Mouse (Mus musculus): ENCODE data around the gene Fgd6.

The Fgd6 gene

DNA sequence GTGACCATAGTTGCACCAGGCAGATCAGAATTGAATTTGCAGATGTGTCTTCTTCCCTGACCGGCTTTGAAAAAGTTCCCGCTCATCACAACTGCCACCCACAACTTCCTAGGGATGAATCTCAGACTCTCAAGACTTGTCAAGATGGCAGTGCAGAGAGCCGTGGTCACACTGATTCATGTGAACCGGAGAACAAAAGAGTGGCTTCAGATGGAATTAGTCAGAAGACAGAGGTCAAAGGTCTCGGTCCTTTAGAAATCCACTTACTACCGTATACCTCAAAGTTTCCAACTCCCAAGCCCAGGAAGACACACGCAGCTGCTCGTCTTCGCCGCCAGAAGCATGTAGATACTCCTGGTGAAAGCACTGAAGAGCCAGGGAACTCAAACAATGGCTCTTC, 8.1 kb downstream of the Fgd6 start:
- DNase-seq (ENCODE audit: extremely low spot score, low read depth, low spot score) = no peak

DNA sequence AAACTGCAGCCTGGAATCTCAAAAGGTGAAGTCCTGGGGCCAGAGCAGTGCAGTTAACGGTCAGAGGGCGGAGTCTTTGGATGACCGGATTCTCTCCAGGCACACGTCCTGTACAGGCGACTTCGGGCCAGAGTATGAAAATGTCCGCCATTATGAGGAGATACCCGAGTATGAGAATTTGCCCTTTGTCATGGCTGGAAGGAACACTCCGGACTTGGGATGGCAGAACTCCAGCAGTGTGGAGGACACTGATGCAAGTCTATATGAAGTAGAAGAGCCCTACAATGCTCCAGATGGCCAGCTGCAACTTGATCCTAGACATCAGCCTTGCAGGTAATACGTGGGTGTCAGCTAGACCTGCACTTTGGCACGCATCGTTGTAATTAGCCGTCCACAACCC, 9.5 kb downstream of the Fgd6 start:
- DNase-seq (ENCODE audit: extremely low spot score, low read depth, low spot score) = no peak

DNA sequence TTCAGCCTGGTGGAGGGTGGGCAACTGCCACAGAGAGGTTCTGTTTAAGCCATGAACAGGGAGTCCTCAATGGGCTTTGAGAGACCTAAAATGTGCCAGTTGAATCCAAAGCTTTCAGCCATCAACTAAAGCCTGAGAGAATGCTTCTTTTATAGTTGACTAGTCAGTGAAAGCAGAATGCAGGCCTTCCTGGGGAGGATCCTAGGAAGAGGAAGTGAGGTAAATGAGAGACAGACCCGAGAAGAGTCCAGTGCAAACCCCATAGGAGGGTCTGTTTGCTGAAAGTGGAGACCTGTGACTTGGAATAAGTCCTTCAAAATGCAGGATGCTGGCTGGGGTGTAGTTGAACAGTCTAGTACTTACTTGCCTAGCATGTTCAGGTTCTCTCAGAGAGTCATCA, 11.2 kb downstream of the Fgd6 start:
- DNase-seq (ENCODE audit: extremely low spot score, low read depth, low spot score) = no peak

DNA sequence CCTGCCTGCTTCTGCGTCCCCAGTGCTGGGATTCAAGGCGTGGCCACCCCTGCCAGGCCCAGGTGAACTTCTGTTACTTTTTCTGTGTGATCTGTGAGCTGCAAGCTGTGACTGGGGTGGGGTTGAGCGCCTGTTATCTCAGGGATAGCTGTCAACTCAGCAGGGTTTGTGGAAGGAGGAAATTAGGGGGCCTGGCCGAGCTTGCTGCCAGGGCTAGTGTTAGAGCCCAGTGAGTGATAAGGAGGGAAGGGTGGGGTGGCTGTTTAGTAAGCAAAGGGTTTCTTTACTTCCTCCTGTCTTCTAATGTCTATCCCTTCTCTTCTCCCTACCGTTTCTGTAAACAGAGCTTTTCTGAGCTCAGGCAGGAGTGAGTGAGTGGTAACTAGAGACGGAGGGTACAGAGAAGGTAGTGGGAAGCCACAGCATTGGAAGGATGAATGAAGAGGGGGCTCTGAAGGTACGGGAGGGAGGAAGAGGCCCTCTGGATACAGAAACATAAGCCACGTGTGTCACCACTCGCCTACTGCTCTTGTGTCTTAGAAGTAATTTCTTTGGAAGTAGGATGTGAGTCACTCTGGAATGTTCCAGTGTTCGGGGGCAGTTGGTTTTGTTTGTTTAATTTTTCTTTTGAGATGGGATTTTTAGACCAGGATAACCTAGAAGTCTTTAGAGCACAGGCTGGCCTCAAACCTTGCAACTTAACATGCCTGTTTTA, 12.2 kb downstream of the Fgd6 start:
- DNase-seq (ENCODE audit: extremely low spot score, low read depth, low spot score) = no peak

DNA sequence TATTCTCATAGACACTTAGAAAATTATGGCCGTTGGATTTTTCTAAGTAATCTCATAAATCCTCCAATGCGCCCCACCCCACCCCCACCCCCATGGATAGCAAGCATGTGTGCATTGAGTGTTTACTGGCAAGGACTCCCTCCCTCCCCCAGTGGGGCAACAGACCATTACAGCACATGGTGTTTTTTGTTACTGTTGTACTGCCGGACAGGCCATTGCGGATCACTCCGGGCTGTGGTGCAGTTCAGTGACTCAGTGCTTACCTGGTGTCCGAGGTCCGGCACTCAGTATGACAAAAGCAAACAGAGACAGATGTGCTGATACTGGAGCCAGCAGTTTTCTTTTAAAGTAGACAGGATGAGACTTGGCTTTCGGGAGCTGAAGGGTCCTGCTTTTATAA, 13.3 kb downstream of the Fgd6 start:
- no peak for DNase-seq (ENCODE audit: extremely low spot score, low read depth, low spot score)

DNA sequence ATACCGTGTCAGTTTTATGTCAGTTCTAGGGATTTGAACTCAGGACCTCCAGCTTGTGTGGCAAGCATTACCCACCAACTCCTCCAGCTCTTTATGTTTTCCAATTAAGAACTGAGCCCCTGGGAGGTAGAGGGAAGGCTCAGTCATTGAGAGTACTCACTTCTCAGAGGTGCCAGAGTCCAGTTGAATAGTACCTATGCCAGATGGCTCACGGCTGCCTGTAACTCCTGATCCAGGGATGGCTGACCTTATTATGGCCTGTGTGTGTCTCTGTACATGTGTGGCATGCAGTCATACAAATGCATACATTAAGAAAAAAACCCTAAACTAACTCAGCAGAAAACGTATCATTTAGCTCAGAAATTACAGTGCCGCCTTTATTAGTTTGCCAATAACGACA, 14.9 kb downstream of the Fgd6 start:
- no peak for DNase-seq (ENCODE audit: extremely low spot score, low read depth, low spot score)

DNA sequence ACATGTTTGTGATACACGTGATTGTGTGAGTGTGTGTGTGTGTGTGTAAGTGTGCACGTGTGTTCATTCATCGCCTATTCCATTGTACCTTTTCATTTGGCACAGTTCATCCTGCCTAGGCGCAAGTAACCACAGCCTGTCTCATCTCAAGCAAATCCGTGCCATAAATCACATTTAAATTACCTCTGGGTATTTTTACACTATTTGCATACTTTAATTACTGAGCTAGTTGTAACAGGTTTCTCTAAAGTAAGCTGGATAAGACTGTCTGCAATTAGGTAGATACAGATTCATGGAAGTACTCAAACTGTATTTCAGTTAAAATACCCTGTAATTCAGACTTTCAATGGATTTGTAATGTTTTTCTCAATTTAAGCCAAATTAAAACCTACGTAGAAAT, 20.7 kb downstream of the Fgd6 start:
- no peak for DNase-seq (ENCODE audit: extremely low spot score, low read depth, low spot score)

DNA sequence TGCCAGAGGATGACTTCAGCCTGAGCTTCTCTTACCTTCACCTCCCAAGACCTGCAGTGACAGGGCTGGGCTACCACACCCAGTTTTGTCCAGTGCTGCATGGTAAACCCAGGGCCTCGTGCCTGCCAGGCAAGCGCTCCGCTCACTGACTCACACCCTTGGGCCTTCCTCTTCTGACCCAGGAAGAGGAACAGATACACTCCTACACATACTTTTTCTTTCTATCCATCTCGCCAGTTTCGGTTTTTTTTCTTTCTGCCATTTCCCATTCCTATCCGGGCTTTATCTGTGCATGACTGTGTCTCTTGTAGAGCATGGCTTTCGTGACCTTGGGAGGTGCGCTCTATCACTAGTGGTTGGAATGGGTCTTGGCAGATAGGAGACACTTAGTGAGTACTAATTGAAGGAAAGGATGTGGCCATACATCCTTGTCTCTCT, 23.8 kb downstream of the Fgd6 start:
- no peak for DNase-seq (ENCODE audit: extremely low spot score, low read depth, low spot score)

DNA sequence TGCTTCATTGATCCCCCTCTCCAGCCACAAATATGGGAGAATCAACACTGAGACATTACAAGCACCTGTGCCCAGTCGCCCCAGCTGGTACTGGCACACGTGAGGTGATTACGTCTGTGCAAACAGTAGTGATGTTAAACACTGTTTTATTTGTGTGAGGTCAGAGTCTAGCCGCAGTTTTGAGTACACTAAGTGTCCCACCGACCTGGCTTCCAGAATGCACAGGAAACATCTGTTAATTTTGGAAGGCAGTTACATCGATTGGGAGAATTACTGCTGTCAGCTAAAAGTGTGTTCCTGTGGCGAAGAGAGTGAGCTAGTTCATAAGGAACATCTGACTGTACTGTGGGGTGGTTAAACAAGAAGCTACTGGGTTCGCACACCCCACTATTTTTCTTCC, 24.4 kb downstream of the Fgd6 start:
- DNase-seq (ENCODE audit: extremely low spot score, low read depth, low spot score) = no peak

DNA sequence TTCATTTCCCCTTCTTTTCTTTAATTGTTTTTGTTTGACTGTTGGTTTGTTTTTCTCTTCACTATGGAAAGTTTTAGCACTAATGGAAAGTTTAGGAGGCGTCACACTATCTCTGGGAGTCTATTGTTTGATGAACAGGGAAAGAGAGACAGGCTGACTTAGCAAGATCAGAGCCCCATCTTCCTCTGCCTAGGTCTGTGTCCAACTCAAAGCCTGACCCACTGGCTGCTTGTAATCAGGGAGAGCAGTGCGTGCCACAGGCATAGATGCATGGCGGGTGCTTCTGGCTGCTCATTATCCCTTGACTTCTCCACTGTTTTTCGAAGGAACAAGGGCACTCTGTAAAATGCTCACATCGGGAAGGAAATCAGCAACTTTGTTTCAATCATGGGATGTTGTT, 26.6 kb downstream of the Fgd6 start:
- no peak for DNase-seq (ENCODE audit: extremely low spot score, low read depth, low spot score)

DNA sequence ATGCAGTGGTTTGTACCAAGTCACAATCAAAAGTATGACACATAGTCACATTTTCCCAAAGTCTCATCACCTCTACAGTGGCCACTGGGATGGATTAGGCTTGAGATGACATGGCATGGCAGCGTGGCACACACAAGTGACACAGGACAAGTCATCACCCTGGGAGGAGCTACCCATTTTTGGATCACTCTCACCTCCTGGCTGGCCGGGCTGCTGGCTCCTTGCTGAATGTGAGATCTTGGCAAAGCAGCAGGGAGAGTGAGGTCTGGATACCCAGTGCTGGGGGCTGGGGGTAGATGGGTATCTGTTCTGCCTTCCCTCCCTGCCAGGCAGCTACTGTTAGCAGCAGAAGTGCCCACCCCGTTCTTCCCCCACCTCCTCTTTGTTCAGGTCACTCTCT, 31.1 kb downstream of the Fgd6 start:
- no peak for DNase-seq (ENCODE audit: extremely low spot score, low read depth, low spot score)

DNA sequence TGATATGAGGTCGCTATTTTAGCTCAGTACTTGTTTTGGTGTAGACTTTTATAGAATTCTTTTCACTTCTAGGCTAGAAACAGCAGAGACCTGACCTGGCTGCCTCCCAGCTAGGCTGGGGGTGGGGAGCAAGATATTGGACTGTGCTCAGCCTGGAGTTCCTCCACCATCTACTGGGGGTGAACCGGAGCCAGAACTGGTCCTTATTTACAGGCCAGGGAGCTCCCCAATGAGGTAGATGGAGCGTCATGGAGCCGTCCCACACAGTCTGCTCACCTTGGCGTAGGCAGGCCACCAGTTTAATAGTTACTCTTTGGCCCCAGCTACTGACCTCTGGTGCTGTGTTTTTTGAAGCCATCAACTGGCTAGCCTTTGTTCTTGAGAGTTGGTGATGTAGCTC, 32.9 kb downstream of the Fgd6 start:
- no peak for DNase-seq (ENCODE audit: extremely low spot score, low read depth, low spot score)

DNA sequence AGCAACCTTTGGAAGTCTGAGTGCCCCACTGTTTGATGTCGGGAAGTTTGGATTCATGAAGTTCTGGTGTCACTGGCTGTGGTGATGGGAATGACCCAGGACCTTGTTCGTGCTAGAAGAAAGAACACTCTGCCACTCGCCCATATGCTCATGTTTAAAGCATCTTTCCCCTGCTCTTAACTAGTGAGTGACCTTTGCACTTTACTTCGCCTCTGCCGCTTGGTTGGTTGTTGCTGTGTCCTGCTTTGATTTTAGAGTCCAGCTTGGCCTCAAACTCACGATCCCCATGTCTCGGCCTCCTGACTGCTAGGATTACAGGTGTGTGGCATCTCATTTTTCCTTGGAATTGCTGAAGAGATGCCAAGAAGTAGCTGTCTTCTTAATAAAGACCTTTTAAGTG, 35.8 kb downstream of the Fgd6 start:
- DNase-seq (ENCODE audit: extremely low spot score, low read depth, low spot score) = no peak

DNA sequence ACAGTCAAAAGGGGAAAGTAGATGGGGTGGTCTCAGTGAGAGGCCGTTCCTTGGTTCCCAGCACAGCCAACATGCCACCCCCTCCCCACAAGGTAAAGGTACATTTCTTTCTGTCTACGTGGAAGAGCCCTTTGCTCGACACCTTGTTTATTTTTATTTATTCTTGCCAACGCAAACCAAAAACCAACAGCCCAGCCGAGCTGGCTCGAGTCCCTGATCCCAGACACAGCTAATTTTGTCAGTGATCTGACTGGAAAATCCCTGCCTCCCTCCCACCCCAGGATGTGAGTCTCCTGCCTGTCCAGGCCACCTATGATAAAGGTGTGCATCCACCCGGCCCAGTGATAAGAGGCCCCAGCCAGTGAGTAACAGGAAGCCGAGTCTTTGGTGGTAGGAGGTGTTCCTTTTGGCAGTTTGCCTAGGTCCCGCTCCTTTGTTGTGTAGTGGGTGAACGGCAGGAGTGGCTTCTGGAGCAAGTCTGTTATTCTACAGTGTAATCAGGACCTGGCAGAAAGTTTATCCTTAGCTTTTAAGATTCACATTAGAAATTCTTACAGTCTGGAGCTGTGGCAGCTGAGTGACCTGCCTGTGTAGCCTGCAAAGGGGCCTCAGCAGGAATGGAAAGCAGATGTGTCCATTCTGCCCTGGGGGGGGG, 36.6 kb downstream of the Fgd6 start:
- DNase-seq (ENCODE audit: extremely low spot score, low read depth, low spot score) = no peak

DNA sequence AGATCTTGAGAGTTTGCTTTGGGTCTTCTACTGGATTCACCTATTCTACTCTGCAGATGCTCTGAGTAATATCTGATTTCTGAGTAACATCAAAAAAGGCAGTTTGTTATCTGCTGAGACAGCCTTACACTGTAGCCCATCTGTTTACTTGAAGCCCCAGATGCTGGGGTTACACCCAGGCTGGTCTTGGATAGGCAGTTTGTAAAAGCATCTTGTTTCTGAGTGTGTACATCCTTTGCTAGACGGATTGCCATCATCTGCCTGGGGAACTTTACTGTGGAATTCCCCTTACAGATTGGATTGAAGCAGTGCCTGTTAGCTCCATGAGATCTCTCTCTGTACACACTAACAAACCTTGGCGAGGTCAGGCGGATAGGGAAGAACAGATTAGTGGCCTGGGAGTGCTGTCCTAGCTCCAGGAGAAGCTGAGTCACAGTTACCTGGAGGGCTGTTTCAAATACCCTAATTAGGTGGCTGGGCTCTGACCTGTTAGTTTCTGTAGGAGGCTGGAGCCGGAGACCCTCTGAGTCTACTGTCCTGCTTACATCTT, 37.2 kb downstream of the Fgd6 start:
- DNase-seq (ENCODE audit: extremely low spot score, low read depth, low spot score) = no peak

DNA sequence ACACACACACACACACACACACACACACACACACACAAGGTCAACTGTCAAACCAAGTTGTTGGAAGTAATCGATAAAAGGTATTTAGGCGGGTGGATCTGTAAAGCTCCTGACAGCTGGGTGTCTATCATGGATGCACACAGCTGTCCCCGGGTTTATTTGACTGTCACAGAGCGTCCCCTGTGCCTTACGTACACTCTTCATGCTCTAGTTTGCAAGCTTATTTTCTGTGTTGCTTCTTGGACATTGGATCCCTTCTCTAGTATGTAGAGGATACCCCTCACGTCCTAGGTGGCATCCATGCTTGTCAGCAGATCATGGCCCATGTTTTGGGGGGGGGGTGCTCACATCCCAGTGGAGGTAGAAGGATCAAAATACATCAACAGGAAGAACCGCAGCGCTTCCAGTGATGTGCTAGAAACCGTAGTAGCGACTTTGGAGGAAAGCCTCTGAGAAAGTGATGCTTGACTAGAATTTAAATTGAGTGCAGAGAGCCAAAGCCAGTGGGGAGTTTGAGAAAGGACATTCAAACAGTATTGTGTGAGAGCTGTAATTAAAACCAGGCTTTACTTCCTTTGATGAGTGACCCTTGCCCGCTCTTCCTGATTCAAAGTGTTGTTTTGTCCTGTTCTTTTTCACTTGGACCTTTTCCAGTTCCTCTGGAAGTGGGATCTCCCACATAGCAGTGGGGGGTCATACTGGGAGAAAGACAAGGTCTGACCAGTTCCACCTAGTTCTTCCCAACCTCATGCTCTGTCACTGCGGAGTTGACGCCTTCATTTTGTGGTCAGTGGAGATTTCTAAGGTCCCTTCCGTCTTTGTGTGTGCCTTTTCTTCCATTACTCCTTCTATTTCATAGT, 41.4 kb downstream of the Fgd6 start:
- DNase-seq (ENCODE audit: extremely low spot score, low read depth, low spot score) = no peak

DNA sequence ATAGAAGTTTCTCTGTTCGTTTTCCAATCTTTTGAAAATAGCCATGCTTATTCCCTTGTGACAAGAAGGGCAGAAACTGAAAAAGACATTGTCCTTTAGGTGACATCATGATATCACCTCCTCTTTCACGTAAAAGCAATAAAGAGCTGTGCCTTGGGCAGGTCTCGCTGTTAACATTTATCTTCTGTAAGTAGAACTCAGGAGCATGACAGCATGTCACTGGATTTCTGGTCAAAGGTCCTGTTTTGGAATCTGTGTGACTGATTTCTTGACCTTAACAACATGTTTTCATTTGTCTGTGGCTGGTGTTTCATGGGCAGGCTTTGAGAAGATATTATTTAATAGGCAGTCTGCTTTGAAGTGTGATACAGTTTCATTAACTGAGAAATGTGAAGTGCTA, 44.9 kb downstream of the Fgd6 start:
- DNase-seq (ENCODE audit: extremely low spot score, low read depth, low spot score) = no peak

DNA sequence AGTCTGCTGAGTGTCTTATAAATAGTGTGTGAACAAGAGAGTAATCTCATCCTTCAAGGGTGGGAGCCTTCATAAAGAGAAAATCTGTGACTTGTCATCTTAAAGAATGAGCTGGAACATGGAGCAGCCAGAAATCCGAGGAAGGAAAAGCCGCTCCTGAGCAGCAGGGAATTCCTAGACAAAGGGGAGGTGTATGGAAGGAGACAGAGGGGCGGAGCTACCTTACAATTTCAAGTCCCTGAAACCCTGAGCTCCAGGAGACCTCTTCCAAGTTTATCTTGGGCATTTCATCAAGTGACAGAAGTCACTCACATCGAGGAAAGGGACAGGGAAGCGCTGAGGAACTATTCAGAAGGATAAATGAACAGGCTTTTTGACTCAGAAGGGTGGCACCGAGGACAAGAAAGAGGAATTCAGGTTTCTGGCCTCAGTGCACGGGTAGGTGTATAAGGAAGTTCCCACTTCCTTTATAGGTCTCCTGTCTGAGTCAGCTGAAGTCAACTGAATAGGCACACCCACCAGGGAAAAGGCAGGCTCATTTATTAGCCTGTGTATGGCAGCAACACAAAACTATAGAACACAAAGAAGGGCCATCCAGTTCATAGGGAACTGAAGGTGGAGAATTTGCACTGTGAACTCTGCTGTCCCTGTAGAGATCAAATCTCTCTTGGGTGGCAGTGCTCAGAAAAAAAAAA, 46.4 kb downstream of the Fgd6 start:
- DNase-seq (ENCODE audit: extremely low spot score, low read depth, low spot score) = no peak

DNA sequence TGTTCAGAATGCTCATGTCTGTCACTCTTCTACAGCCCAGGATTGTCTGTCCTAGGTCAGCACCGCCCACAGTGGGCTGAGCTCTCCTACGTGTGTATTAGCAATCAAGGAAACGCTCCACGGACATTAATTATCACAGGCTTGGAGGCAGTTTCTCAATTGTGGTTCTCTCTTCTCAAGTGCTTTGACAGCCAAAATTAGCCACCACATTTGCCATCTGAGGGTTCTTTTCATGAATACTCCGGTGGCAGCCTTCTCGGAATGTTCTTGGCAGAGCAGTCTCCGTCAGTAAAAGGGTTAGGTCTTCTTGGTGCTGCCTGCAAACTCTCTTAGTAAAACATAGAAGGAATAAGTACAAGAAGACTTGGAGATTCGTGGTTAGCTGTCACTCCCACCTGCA, 50.5 kb downstream of the Fgd6 start:
- DNase-seq (ENCODE audit: extremely low spot score, low read depth, low spot score) = no peak

DNA sequence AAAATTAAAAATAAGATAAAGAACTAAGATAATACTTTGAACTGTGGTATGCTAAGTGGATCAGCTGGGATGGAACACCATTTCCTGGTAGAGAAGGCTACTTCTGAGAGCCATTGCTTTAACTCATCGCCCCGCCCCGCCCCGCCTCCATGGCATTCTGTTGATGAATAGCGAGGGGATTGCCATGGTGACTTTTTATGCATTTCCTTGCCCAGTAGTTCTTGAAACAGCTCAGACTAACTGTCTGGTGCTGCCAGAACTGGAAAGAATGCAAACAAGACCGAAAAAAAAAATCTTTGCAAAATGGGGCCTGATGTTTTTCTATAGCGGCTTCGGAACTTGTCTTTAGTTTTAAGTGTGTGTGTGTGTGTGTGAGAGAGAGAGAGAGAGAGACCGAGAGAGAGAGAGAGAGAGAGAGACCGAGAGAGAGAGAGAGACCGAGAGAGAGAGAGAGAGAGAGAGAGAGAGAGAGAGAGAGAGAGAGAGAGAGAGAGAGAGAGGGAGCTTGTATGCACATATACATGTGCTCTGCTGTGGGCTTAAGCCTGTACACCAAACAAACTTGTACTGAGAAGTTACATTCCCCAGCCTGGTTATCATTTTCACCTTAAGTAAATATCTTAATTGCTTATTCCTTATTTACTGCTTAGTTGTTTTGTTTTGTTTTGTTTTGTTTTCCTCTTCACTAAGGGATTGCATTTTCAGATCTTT, 51.7 kb downstream of the Fgd6 start:
- DNase-seq (ENCODE audit: extremely low spot score, low read depth, low spot score) = no peak

DNA sequence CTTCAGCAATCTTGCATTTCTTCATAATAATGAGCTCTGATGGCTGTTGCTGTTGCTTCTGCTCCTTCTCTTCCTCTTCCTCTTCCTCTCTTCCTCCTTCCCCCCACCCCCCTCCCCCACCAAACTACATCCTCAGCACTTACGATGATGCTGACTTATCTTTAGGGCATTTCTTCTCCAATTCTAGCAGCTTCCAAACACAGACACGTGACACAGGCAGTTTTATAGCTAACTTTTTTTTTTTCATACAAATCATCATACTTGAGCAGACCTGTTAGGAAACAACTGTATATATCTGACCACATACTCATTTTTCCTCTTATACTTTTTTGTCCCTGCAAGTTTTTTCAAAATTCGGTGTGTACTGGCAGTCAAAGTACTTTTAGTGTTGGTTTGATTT, 54.2 kb downstream of the Fgd6 start:
- DNase-seq (ENCODE audit: extremely low spot score, low read depth, low spot score) = no peak

All from hindlimb bud, embryonic 11.5 days (tissue).